Mouse (Mus musculus): ENCODE measurements around the gene Vmn1r27. TPM values are rescaled to one million over a fixed set of nuclear protein-coding genes. Genes with fewer than 3 reads are reported as not detected.

The Vmn1r27 gene
- polyA plus RNA-seq (2021) = not detected

DNA sequence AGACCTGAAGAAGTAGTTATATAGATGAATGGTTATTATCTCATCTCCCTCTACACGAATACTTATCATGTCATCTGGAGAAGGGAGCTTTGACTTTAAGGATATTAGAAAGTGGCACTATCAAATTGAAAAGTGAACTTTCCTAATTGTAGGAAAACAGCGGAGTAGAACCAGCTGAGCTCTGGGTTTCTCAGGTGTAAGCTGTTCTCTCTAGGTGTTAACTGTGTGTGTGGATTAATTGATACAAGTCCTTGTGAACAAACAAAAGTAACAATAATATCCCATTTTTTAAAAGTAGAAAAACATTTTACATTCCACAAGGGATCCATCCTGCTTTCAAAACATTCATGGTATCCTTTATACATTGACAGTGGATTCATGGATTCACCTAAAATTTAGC lies at the start of gene Vmn1r27:
TSS of gene Vmn1r27 (minus strand) at position 101 of the 400 bp plus-strand sequence.
- no peak for ATAC-seq
- CTCF ChIA-PET = no interaction called here
- H3K27me3 ChIP-seq = no peaks in the 10 kb centered on the region
- DNase-seq (ENCODE audit: low read depth, low spot score) = no peak
- POLR2A ChIA-PET = no interaction called here
- no peak for TF ChIP-seq CTCF (IDR thresholded peaks at IDR 0.05)
- in situ Hi-C loops (cut with MboI; ENCODE audit: low pct_unique_long_range_greater_than_20kb) = no loop called here

DNA sequence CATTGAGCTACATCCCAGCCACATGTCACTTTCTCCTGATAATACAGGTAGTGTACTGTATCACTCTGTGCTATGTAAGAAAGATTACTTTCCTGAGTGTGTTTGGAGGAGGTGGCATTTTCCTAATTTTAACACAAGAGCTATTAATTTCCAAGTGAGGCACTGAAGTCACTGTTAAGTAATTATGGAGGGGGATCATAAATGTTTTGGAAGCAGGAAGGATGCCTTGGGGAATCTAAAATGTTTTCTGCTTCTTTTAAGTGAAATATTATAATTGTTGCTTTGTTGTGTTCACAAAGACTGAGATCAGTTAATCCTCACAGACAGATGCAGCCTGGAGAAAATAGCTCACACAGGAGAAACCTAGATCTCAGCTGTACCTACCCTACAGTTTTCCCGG lies 43.1 kb upstream of the Vmn1r27 start, which contains the start of gene Vmn1r28:
TSS of gene Vmn1r28 (plus strand) at position 301 of the 400 bp plus-strand sequence.
- DNase-seq (ENCODE audit: low read depth, low spot score) (no peak), ATAC-seq (no peak)
- no peaks in the 10 kb centered on the region for H3K27me3 ChIP-seq
- in situ Hi-C loops (cut with MboI; ENCODE audit: low pct_unique_long_range_greater_than_20kb) = no loop called here
- ChIA-PET CTCF (no interaction called here), POLR2A (no interaction called here)
- no peak for TF ChIP-seq CTCF (IDR thresholded peaks at IDR 0.05)

DNA sequence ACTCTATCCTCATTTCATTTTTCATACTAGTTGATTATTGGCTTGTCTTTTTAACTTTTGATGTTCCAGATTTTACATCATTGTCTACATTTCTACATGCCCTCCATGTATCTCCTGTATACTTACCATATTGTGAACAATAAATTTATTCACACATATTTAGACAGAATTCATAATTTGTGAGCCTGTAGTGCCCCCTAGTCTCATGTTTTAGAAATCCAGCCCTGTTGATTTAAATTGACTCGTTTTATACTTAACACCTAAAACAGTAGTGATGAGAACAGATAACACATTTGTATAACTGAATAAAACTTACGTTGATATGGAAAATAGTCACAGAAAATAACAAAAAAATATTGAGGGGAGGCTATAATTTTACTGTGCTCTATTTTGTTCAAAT lies 2.5 kb downstream of the Vmn1r27 start:
- ATAC-seq (no peak), DNase-seq (ENCODE audit: low read depth, low spot score) (no peak)
- CTCF ChIA-PET = no interaction called here
- POLR2A ChIA-PET = no interaction called here
- no peak for TF ChIP-seq CTCF (IDR thresholded peaks at IDR 0.05)
- in situ Hi-C loops (cut with MboI; ENCODE audit: low pct_unique_long_range_greater_than_20kb) = no loop called here
- H3K27me3 ChIP-seq = no peaks in the 10 kb centered on the region

Other genes starting within 250 kb of the Vmn1r27 start
- not detected for gene Vmn1r25, start 238.0 kb downstream of the Vmn1r27 start, polyA plus RNA-seq (2021)
- gene Vmn1r26, start 203.7 kb downstream of the Vmn1r27 start, polyA plus RNA-seq (2021) = not detected
- gene Vmn1r28, start 43.2 kb upstream of the Vmn1r27 start, polyA plus RNA-seq (2021) = not detected
- not detected for gene Vmn1r29, start 82.7 kb upstream of the Vmn1r27 start, polyA plus RNA-seq (2021)
- not detected for gene Vmn1r30, start 224.6 kb upstream of the Vmn1r27 start, polyA plus RNA-seq (2021)